In genomic region chr3:127970891-127971290, GRCm38 (mm10) we compare ENCODE assay signal across 9 mouse cellular contexts.
DNase-seq lines count a peak whose midpoint lies in the region; ATAC-seq lines count a peak whose summit lies in the region.
"Had no signal": no experiment of that assay in that cellular context is flagged by ENCODE, and none has a peak within 500 bp of the region (broad histone marks: within the 10 kb centered on the region; RNA-seq: fewer than 3 reads in every experiment).

No protein-coding gene starts in this region.

- DNase-seq in kidney, adult 11 months, result peak; percentile 37
- DNase-seq in MEL-GATA-1-ER (ENCODE audit: extremely low read depth, low read depth), result peak; percentile 44
- DNase-seq in cerebellum, adult 18-20 months, result peak; percentile 22 to 43
- peak; percentile 76 for DNase-seq in gastrocnemius, postnatal 10 days
- peak; percentile 8 for DNase-seq in layer of hippocampus, adult 9-11 months
- peak; percentile 78 for DNase-seq in mesoderm, embryonic 11.5 days (ENCODE audit: low read depth, low spot score)
- DNase-seq in thymus, postnatal 25 days, result peak; percentile 48

- H3K4me2 ChIP-seq in kidney, embryonic 15.5 days, result no peak overlapping the region

- H3K9me3 ChIP-seq in kidney, embryonic 15.5 days (replicated peaks), result no peaks in the 10 kb centered on the region

- no peak overlapping the region for H3K4me3 ChIP-seq in kidney, embryonic 15.5 days (replicated peaks)

- H3K27me3 ChIP-seq in kidney, embryonic 15.5 days, result no peaks in the 10 kb centered on the region

- H3K36me3 ChIP-seq in kidney, embryonic 15.5 days, result no peaks in the 10 kb centered on the region

- H3K4me1 ChIP-seq in kidney, embryonic 15.5 days, result no peaks in the 10 kb centered on the region

- no peak overlapping the region for H3K27ac ChIP-seq in kidney, embryonic 15.5 days
- H3K27ac ChIP-seq: macrophage had no signal

- WGBS in kidney, embryonic 15.5 days, result 5% methylated on average over 5 of the region's 5 CpGs

- no peak for ATAC-seq in kidney, embryonic 15.5 days (replicated peaks; ENCODE audit: low FRiP score)

- H3K9ac ChIP-seq in kidney, embryonic 15.5 days, result no peak overlapping the region

Comparison
In these comparisons a context has a peak if more than half of its experiments do, and no peak if none do; other contexts are left out.
1. DNase-seq: peak in every context shown above with its lines; median percentile 78 in mesoderm, embryonic 11.5 days; 76 in gastrocnemius, postnatal 10 days; 48 in thymus, postnatal 25 days; 44 in MEL-GATA-1-ER; 37 in kidney, adult 11 months; 32 in cerebellum, adult 18-20 months; 8 in layer of hippocampus, adult 9-11 months.